Mouse (Mus musculus) neutrophil, adult 5-6 weeks (primary cell): ENCODE data around the gene Bri3. TPM values are rescaled to one million over a fixed set of nuclear protein-coding genes. Genes with fewer than 3 reads are reported as not detected.
A peak's percentile ranks its signal among the peaks of the same experiment; 100 is the strongest.

Experiments
- ATAC-seq: fragments of 151-379, 151-347 bp; 2 replicates; pipeline ENCODE4 v1.8.0; 2017; ENCODE audit warnings: mild to moderate bottlenecking, moderate TSS enrichment; ENCODE audit not compliant: insufficient number of reproducible peaks, poor library complexity, low FRiP score, severe bottlenecking; ENCODE audit errors: extremely low read depth
- total RNA-seq: library from RNA; stranded (forward); fragments of 200-1000 nt; gene quantifications from 2 replicates; pipeline ENCODE4 v1.2.3, GENCODE M21; 2017

Gene Bri3
- total RNA-seq, 1 experiment from 2014 or later: 39.1 TPM

DNA sequence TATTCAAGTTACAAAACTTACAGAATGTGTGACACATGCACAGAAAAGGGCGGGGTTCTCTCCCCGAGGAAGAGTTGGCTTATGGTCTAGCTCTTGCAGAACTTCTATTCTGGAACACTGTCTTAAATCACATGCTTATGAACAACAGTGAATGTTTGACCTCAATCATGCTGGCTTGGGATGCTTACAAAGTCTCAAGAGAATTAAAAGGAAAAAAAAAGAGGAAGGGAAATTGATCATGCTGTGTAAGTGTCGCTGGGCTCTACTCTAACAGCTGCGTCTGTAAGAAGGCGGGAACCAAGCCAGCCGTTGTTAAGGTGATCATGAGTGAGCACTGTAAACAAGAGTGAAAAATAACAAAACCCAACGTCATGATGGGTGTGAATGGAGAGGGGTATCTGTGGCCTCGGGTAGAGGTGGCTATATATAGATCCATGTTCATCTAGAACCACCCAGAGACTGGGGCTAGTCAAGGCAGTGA is 39.4 kb downstream of the Bri3 start:
- ATAC-seq: peak; percentile 88

- no peak for ATAC-seq
Observed at GRCm38 (mm10) chr5:144284599-144284998, 40.4 kb downstream of the Bri3 start.

DNA sequence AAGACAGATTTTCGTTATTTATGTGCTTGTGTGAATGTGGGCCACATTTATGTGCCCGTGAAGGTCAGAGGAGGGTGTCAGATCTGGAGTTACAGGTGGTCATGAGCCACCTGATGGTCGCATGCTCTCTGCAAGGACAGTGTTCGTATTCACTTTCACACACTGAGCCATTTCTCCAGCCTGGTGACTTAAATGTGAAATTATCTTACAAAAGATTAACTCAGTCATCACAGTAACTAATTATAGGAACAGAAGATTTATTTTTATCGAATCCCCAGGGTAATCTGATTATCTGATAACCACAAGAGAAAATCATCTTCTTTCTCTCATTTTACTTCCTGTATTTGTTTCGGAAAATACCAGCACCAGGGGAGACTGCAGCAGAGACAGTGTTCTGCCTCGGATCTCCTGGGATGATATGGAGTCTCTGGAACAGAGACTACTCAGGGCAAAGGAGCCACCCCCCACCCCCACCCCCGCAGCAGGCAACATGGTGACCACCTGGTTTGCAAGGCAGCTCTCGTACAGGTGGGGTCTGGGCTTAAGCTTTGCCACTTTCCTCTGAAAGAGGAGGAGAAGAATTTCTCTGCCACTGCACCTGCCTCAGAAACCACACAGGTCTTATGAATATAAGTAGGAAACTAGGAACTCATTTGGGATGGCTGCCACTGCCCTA is 42.5 kb downstream of the Bri3 start:
- ATAC-seq: no peak

DNA sequence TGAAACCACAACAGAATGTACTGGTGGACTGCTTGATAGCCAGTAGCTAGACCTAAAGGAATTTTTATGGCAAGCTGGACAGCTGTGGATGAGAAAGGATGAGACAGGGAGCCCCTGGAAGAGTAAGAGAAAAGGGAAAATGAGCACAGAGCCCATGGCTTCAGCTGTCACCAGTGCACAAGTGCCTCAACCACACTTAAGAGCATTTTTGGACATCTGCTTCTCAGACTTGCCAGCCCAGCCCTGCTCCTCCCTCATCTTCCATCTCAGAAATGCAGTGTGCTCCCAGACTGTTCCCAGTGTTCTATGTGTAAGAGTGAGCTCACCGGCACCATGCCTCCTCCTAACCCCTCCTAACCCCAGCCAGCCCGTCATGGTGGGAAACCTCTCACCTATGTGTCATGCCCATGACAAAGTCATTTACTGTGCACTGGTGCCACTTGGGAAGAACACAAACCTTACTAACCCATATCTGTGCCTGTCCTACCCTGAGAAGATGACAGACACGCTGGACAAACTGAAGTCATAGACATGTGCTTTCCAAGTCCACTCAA is 43.1 kb downstream of the Bri3 start:
- ATAC-seq: no peak

- no peak for ATAC-seq
Observed at GRCm38 (mm10) chr5:144288391-144288790, 44.2 kb downstream of the Bri3 start.

- ATAC-seq: no peak
Observed at GRCm38 (mm10) chr5:144289769-144290440, 45.7 kb downstream of the Bri3 start.

- ATAC-seq: no peak
Observed at GRCm38 (mm10) chr5:144294908-144295307, 50.7 kb downstream of the Bri3 start.

- no peak for ATAC-seq
Observed at GRCm38 (mm10) chr5:144295357-144295756, 51.1 kb downstream of the Bri3 start.

DNA sequence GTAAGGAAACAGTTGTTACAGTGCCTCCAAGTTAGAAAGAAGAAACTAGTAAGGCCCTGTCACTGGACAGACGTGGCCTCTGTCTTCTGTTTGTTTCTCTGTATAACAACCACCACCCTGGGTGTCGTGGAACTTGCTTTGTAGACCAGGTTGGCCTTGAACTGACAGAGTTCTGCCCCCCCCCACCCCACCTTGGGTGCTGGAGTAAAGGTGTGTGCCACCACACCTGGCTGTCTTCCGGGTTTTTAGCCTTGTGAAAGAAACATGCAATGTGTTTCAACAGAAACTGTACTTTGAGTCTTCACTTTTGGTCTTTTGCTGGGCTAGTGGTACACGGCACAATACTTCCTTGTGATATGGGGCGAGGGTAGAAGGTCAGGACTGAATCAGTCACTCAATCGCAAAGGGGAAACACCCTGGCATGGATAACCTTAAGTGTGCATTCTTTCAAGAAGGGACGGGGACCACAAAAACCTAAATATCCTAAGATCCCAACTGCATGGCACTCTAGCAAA is 51.9 kb downstream of the Bri3 start:
- ATAC-seq: no peak

DNA sequence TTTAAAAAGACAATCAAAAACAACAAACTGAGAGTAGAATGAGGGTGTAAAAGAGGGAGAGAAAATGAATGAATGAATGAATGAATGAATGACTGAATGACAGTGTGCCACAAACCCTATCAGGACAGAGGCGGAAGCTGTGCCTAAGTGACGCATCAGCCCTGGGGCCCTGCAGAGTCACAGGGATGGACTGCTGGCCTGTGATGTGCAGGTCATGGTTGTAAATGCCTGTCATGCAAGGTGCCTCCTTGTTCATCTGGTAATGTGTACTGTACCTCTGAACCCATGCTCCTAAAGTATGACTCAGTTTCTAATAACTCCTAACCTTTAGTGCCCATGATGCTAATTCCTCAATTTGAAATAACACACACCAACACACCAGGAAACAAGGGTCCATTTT is 58.8 kb downstream of the Bri3 start:
- ATAC-seq: no peak

DNA sequence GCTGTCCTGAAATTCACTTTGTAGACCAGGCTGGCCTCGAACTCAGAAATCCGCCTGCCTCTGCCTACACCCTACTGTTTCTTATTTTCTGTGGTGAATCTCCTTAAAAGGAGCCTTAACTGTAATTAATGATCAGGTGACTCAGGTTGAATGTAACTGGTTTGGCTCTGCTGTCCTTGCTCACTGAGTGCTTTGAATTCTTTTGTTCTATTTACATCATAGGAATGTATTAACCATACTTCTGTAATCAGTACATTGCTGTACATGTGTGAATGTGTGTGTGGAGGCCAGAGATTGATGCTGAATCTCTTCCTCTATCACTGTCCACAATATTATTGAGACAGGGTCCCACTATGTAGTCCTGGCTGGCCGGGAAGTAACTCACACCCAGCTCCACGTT is 64.7 kb downstream of the Bri3 start:
- no peak for ATAC-seq

DNA sequence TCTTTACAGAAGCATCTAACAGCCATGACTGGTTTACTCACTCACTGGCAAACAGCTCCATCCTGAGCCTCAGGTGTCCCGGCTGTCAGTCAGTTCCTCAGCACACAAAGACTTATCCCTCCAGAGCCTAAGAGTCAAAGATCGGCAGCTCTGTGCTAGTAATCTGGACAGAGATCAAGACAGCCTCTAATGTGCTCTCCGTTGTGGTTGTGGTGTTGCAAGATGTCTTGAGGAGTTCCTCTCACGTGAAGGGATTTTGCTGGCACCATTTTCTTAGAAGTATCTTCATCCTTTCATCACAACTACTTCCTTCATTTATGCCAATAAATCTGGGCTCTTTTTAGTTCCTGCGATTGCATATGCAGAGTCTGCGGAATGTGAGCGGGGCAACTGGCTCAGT is 67.9 kb downstream of the Bri3 start:
- no peak for ATAC-seq

- ATAC-seq: no peak
Observed at GRCm38 (mm10) chr5:144313335-144313734, 69.1 kb downstream of the Bri3 start.

GRCm38 (mm10) chr5:144314731-144315494 is 70.7 kb downstream of the Bri3 start:
- ATAC-seq: no peak

DNA sequence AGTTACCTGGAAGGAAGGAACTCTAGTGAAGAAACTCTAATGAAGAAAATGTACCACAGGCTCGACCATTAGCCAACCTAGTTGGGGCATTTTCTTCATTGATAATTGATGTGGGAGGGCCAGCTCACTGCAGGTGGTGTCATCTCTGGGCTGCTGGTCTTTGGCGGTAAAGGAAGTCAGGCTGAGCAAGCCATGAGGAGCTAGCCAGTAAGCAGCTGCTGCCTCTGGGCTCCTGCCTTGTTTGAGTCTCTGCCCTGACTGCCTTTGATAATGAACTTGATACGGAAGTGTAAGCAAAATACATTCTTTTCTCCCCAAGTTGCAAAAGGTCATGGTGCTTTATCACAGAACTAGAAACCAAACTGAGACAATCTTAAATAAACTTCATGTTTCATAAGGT is 72.2 kb downstream of the Bri3 start:
- no peak for ATAC-seq

GRCm38 (mm10) chr5:144317426-144317825 is 73.2 kb downstream of the Bri3 start:
- ATAC-seq: no peak

GRCm38 (mm10) chr5:144318286-144318685 is 74.0 kb downstream of the Bri3 start:
- no peak for ATAC-seq

GRCm38 (mm10) chr5:144321681-144322080 is 77.4 kb downstream of the Bri3 start:
- ATAC-seq: no peak

DNA sequence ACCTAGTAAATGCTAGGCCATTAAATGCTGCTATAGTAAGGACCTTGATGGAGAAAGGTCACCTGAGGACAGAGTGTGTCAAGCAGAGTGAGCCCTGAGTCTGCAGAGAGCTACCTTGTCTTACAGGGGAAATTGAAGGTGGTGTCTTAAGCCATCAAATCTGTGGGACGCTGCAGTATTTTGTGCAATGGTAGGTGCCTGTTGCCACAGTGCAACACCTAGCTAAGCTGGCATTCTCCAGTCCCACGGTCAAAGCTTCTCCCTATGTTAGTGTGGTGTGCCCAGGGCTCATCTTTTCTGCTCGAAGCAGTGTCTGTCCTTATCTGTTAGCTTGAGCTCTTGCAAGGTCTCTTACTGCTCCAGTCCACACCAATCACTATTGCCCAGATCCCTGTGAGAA is 78.5 kb downstream of the Bri3 start:
- no peak for ATAC-seq
